18 mouse cellular contexts compared by ENCODE assay signal in genomic region chr15:99285189-99285535, GRCm38 (mm10). TPM values are rescaled to one million over a fixed set of nuclear protein-coding genes. Genes with fewer than 3 reads are reported as not detected.
DNase-seq lines count a peak whose midpoint lies in the region; ATAC-seq and TF ChIP-seq lines count a peak whose summit lies in the region.
"Had no signal": no experiment of that assay in that cellular context is flagged by ENCODE, and none has a peak within 500 bp of the region (broad histone marks: within the 10 kb centered on the region; RNA-seq: fewer than 3 reads in every experiment).

No protein-coding gene starts in this region.

- peak; percentile 29; the same call in 1 of the 2 replicates for ATAC-seq in heart, embryonic 15.5 days (replicated peaks; ENCODE audit: insufficient number of reproducible peaks, insufficient read depth, low FRiP score, low read depth)
- peak; percentile 59 for ATAC-seq in intestine, embryonic 14.5 days (replicated peaks; ENCODE audit: low FRiP score, low TSS enrichment, low read depth)
- peak; percentile 81 for ATAC-seq in liver, embryonic 14.5 days (ENCODE audit: insufficient read depth)
- ATAC-seq: forebrain, embryonic 15.5 days; midbrain, embryonic 13.5 days had no signal

- no peak for TF ChIP-seq EP300 in MEL (IDR thresholded peaks at IDR 0.05; ENCODE audit: low read depth in 1 of 2, low read length in 2 of 2)
- TF ChIP-seq EP300 in liver, embryonic 14.5 days (IDR thresholded peaks at IDR 0.05; ENCODE audit: low read depth), result no peak

- no peaks in the 10 kb centered on the region for H3K27me3 ChIP-seq in heart, embryonic 15.5 days
- peaks cover 2 to 3% of the 10 kb centered on the region in 2 experiments; a peak in 2 of 4 replicates for H3K27me3 ChIP-seq in MEL (ENCODE audit: control insufficient read depth in 1 of 2, insufficient read depth in 2 of 2, low read length in 2 of 2)
- H3K27me3 ChIP-seq in intestine, embryonic 14.5 days (replicated peaks; ENCODE audit: control insufficient read depth, insufficient read depth, low read length), result no peaks in the 10 kb centered on the region
- H3K27me3 ChIP-seq in liver, embryonic 14.5 days (ENCODE audit: control insufficient read depth, insufficient read depth, low read length), result no peaks in the 10 kb centered on the region
- H3K27me3 ChIP-seq: forebrain, embryonic 15.5 days; limb, embryonic 15.5 days; midbrain, embryonic 13.5 days had no signal

- no peak for TF ChIP-seq POLR2A in MEL (IDR thresholded peaks at IDR 0.05; ENCODE audit: control insufficient read depth in 1 of 2, insufficient read depth in 1 of 2, low read depth in 1 of 2, low read length in 2 of 2, poor library complexity in 1 of 2)

- H3K9me3 ChIP-seq in heart, embryonic 15.5 days (replicated peaks), result no peaks in the 10 kb centered on the region
- no peaks in the 10 kb centered on the region for H3K9me3 ChIP-seq in MEL (replicated peaks; ENCODE audit: insufficient read depth, low read length)
- H3K9me3 ChIP-seq in intestine, embryonic 14.5 days (ENCODE audit: control insufficient read depth, low read length), result no peaks in the 10 kb centered on the region
- H3K9me3 ChIP-seq in liver, embryonic 14.5 days (ENCODE audit: control insufficient read depth, low read length), result no peaks in the 10 kb centered on the region
- H3K9me3 ChIP-seq: forebrain, embryonic 15.5 days; limb, embryonic 15.5 days; midbrain, embryonic 13.5 days had no signal

- no peak for TF ChIP-seq RAD21 in MEL (IDR thresholded peaks at IDR 0.05; ENCODE audit: low read depth, low read length)

- no peaks in the 10 kb centered on the region for H3K36me3 ChIP-seq in heart, embryonic 15.5 days
- peaks cover 0 to 5% of the 10 kb centered on the region in 2 experiments; a peak in 1 of 4 replicates for H3K36me3 ChIP-seq in MEL (ENCODE audit: control insufficient read depth in 1 of 2, insufficient read depth in 2 of 2, low read length in 2 of 2)
- no peaks in the 10 kb centered on the region for H3K36me3 ChIP-seq in intestine, embryonic 14.5 days (ENCODE audit: control insufficient read depth, insufficient read depth, low read length)
- H3K36me3 ChIP-seq in liver, embryonic 14.5 days (replicated peaks; ENCODE audit: control insufficient read depth, insufficient read depth, low read depth), result no peaks in the 10 kb centered on the region
- H3K36me3 ChIP-seq: forebrain, embryonic 15.5 days; limb, embryonic 15.5 days; midbrain, embryonic 13.5 days had no signal

- no peak for DNase-seq in heart, postnatal 25 days (ENCODE audit: low spot score)
- DNase-seq in MEL (ENCODE audit: low read depth, low spot score), result peak; percentile 31
- DNase-seq in intestine, embryonic 14.5 days (ENCODE audit: low spot score), result no peak
- no peak for DNase-seq in liver, embryonic 14.5 days (ENCODE audit: low read depth in 3 of 3, low spot score in 3 of 3)
- no peak for DNase-seq in Muller cell, postnatal 12 days (ENCODE audit: inconsistent ontology term)
- DNase-seq in urinary bladder, postnatal 25 days (ENCODE audit: low spot score), result no peak
- DNase-seq in retina, postnatal 1 day, result no peak
- DNase-seq: cerebellum, postnatal 14 days; heart, postnatal 14 days had no signal

- TF ChIP-seq CTCF in MEL (IDR thresholded peaks at IDR 0.05 in 2 of 3, conservative IDR thresholded peaks at IDR 0.05 in 1 of 3; ENCODE audit: control insufficient read depth in 1 of 3, insufficient read depth in 1 of 3, low read depth in 2 of 3, low read length in 3 of 3, poor library complexity in 1 of 3, severe bottlenecking in 1 of 3), result no peak
- TF ChIP-seq CTCF in liver, embryonic 14.5 days (IDR thresholded peaks at IDR 0.05; ENCODE audit: low read depth), result no peak

- intact Hi-C loops in heart, postnatal 25 days (cut with DNase I), result no loop called here

- H3K9ac ChIP-seq in heart, embryonic 15.5 days, result no peak overlapping the region
- no peak overlapping the region for H3K9ac ChIP-seq in MEL (ENCODE audit: control insufficient read depth, low read depth, low read length, poor library complexity, severe bottlenecking)
- no peak overlapping the region for H3K9ac ChIP-seq in intestine, embryonic 14.5 days (ENCODE audit: low read length)
- no peak overlapping the region for H3K9ac ChIP-seq in liver, embryonic 14.5 days (replicated peaks)
- H3K9ac ChIP-seq: forebrain, embryonic 15.5 days; hindbrain, embryonic 14.5 days; limb, embryonic 15.5 days; midbrain, embryonic 13.5 days had no signal

- no peaks in the 10 kb centered on the region for H3K79me2 ChIP-seq in MEL (ENCODE audit: control insufficient read depth, insufficient read depth, low read length, poor library complexity)

- WGBS in heart, embryonic 15.5 days, result 46% methylated on average over 8 of the region's 8 CpGs
- 55% methylated on average over 8 of the region's 8 CpGs for WGBS in intestine, embryonic 14.5 days
- WGBS in liver, embryonic 14.5 days (ENCODE audit: insufficient replicate concordance), result 42% methylated on average over 8 of the region's 8 CpGs

- peaks cover 10% of the 10 kb centered on the region for H3K4me1 ChIP-seq in heart, embryonic 15.5 days (replicated peaks)
- H3K4me1 ChIP-seq in MEL (ENCODE audit: control insufficient read depth in 1 of 2, insufficient read depth in 2 of 2, low read length in 2 of 2), result peaks cover 2 to 14% of the 10 kb centered on the region in 2 experiments; a peak in 3 of 4 replicates
- no peaks in the 10 kb centered on the region for H3K4me1 ChIP-seq in intestine, embryonic 14.5 days (replicated peaks; ENCODE audit: control insufficient read depth, insufficient read depth, low read length)
- H3K4me1 ChIP-seq in liver, embryonic 14.5 days (replicated peaks; ENCODE audit: control insufficient read depth in 2 of 2, insufficient read depth in 2 of 2, low read length in 1 of 2), result peaks cover 4 to 15% of the 10 kb centered on the region in 2 experiments; a peak in 2 of 4 replicates
- H3K4me1 ChIP-seq: forebrain, embryonic 15.5 days; limb, embryonic 15.5 days; midbrain, embryonic 13.5 days had no signal

- no peak overlapping the region for H3K27ac ChIP-seq in heart, embryonic 15.5 days
- no peak overlapping the region for H3K27ac ChIP-seq in MEL (ENCODE audit: control insufficient read depth, low read depth, low read length)
- H3K27ac ChIP-seq in intestine, embryonic 14.5 days (ENCODE audit: low read depth), result no peak overlapping the region
- H3K27ac ChIP-seq in liver, embryonic 14.5 days, result no peak overlapping the region
- H3K27ac ChIP-seq: forebrain, embryonic 15.5 days; hindbrain, embryonic 14.5 days; limb, embryonic 15.5 days; midbrain, embryonic 13.5 days had no signal

- H3K4me2 ChIP-seq in heart, embryonic 15.5 days, result no peak overlapping the region
- no peak overlapping the region for H3K4me2 ChIP-seq in intestine, embryonic 14.5 days (ENCODE audit: low read length)
- peak overlapping the region; percentile 16; the same call in 1 of the 2 replicates for H3K4me2 ChIP-seq in liver, embryonic 14.5 days (ENCODE audit: low read depth)
- H3K4me2 ChIP-seq: forebrain, embryonic 15.5 days; hindbrain, embryonic 14.5 days; limb, embryonic 15.5 days; midbrain, embryonic 13.5 days had no signal

- no peak overlapping the region for H3K4me3 ChIP-seq in heart, embryonic 15.5 days
- H3K4me3 ChIP-seq in MEL (ENCODE audit: control insufficient read depth in 1 of 2, insufficient read depth in 1 of 2, low read depth in 2 of 2, low read length in 2 of 2), result no peak overlapping the region
- no peak overlapping the region for H3K4me3 ChIP-seq in intestine, embryonic 14.5 days (ENCODE audit: low read depth, low read length)
- no peak overlapping the region for H3K4me3 ChIP-seq in liver, embryonic 14.5 days (ENCODE audit: insufficient read depth in 1 of 2, low read depth in 2 of 2, low read length in 2 of 2)
- H3K4me3 ChIP-seq: erythroblast, embryonic 14.5 days; forebrain, embryonic 15.5 days; limb, embryonic 15.5 days; midbrain, embryonic 13.5 days had no signal

TF ChIP-seq in MEL, 35 proteins besides CTCF, POLR2A, EP300 and RAD21 (continues in another document):
- TF ChIP-seq NRF1 (IDR thresholded peaks at IDR 0.05; ENCODE audit: insufficient read depth, low read depth, low read length, poor library complexity, severe bottlenecking) (no peak), ELF1 (IDR thresholded peaks at IDR 0.05; ENCODE audit: low read depth, low read length) (no peak), JUND (IDR thresholded peaks at IDR 0.05; ENCODE audit: low read depth, low read length) (no peak), ZMIZ1 (IDR thresholded peaks at IDR 0.05; ENCODE audit: low read depth, low read length) (no peak), E2F4 (IDR thresholded peaks at IDR 0.05; ENCODE audit: borderline replicate concordance, low read depth, low read length) (no peak)

RNA-seq across cellular contexts. Expression of gene Prpf40b, which starts 9.7 kb away (rescaled TPM):
- polyA plus RNA-seq in heart, embryonic 15.5 days (2015; fragmentation: Nextera tagmentation; extraction: Ambion mirVana), result 37.2 and 42.1 TPM in 2 replicates
- 10 to 100 TPM; 20.2 to 20.7 TPM for total RNA-seq in heart, postnatal 25 days (2021)
- total RNA-seq in MEL (2012; rRNA removed), result 21.6 and 24.7 TPM in 2 replicates
- polyA plus RNA-seq in MEL (2012; ENCODE audit: insufficient read depth in 1 of 2, insufficient read length in 2 of 2, low read depth in 1 of 2, low replicate concordance in 2 of 2, missing spikeins in 1 of 2), result 10 to 100 TPM in 1 of 2 experiments, not detected in 1; 46.4 TPM
- 40.6 and 51.1 TPM in 2 replicates for polyA plus RNA-seq in intestine, embryonic 14.5 days (2014; fragmentation: Nextera tagmentation; extraction: Ambion mirVana)
- polyA plus RNA-seq in liver, embryonic 14.5 days (2012; rRNA removed), result 8.0 and 8.9 TPM in 2 replicates
- 3.6 and 4.0 TPM in 2 replicates for polyA plus RNA-seq in liver, embryonic 14.5 days (2014; fragmentation: Nextera tagmentation; extraction: Ambion mirVana)

RNA-seq across cellular contexts. Expression of gene Fam186b, which starts 10.5 kb away (rescaled TPM):
- 0.09 and 0.47 TPM in 2 replicates for polyA plus RNA-seq in heart, embryonic 15.5 days (2015; fragmentation: Nextera tagmentation; extraction: Ambion mirVana)
- not detected for total RNA-seq in heart, postnatal 25 days (2021)
- not detected in 2 replicates for total RNA-seq in MEL (2012; rRNA removed)
- under 1 TPM in 1 of 2 experiments, not detected in 1; 0.11 TPM for polyA plus RNA-seq in MEL (2012; ENCODE audit: insufficient read depth in 1 of 2, insufficient read length in 2 of 2, low read depth in 1 of 2, low replicate concordance in 2 of 2, missing spikeins in 1 of 2)
- polyA plus RNA-seq in intestine, embryonic 14.5 days (2014; fragmentation: Nextera tagmentation; extraction: Ambion mirVana), result 0.11 and 0.24 TPM in 2 replicates
- polyA plus RNA-seq in liver, embryonic 14.5 days (2012; rRNA removed), result 0.01 TPM in 2 replicates
- 0.21 TPM in 1 of 2 replicates, not detected in the other for polyA plus RNA-seq in liver, embryonic 14.5 days (2014; fragmentation: Nextera tagmentation; extraction: Ambion mirVana)
- total RNA-seq: gastrocnemius, postnatal 4 days; heart, postnatal 14 days had no signal
- polyA plus RNA-seq: C2C12; erythroblast, embryonic 14.5 days; stomach, embryonic 14.5 days had no signal

RNA-seq across cellular contexts. Expression of gene Mcrs1, which starts 33.4 kb away (rescaled TPM):
- 134 and 159 TPM in 2 replicates for polyA plus RNA-seq in heart, embryonic 15.5 days (2015; fragmentation: Nextera tagmentation; extraction: Ambion mirVana)
- total RNA-seq in heart, postnatal 25 days (2021), result 10 to 100 TPM; 47.4 to 50.9 TPM
- 113 and 131 TPM in 2 replicates for total RNA-seq in MEL (2012; rRNA removed)
- 100 to 1,000 TPM in 1 of 2 experiments, not detected in 1; 124 TPM for polyA plus RNA-seq in MEL (2012; ENCODE audit: insufficient read depth in 1 of 2, insufficient read length in 2 of 2, low read depth in 1 of 2, low replicate concordance in 2 of 2, missing spikeins in 1 of 2)
- 146 and 154 TPM in 2 replicates for polyA plus RNA-seq in intestine, embryonic 14.5 days (2014; fragmentation: Nextera tagmentation; extraction: Ambion mirVana)
- polyA plus RNA-seq in liver, embryonic 14.5 days (2012; rRNA removed), result 25.6 and 26.2 TPM in 2 replicates
- polyA plus RNA-seq in liver, embryonic 14.5 days (2014; fragmentation: Nextera tagmentation; extraction: Ambion mirVana), result 41.2 and 47.1 TPM in 2 replicates

Comparison
In these comparisons a context has a peak if more than half of its experiments do, and no peak if none do; other contexts are left out.
1. ATAC-seq: peak in every context shown above with its lines; median percentile 81 in liver, embryonic 14.5 days; 59 in intestine, embryonic 14.5 days; 29 in heart, embryonic 15.5 days.